Mouse (Mus musculus) yolk sac, embryonic 10.5 days (tissue): ENCODE measurements at regions not wholly inside any gene's neighbourhood (a gene's known extent, or its start where the extent isn't known, plus 50 kb on each side); places are given as distances from the start of the nearest gene placed in this dataset.

Source experiments
- DNase-seq: peaks from one replicate; pipeline ENCODE4 v3.0.0-alpha.2; 2017; ENCODE audit warnings: low spot score

GRCm38 (mm10) chr9:41566496-41566895 is 405.0 kb upstream of the Ubash3b start:
- DNase-seq: no peak

- DNase-seq: no peak
Observed at GRCm38 (mm10) chr9:41565784-41566183, 404.3 kb upstream of the Ubash3b start.

GRCm38 (mm10) chr9:41563376-41563775 is 401.9 kb upstream of the Ubash3b start:
- no peak for DNase-seq

GRCm38 (mm10) chr9:41558456-41558855 is 397.0 kb upstream of the Ubash3b start:
- DNase-seq: no peak

- DNase-seq: no peak
Observed at GRCm38 (mm10) chr9:41556888-41557287, 395.4 kb upstream of the Ubash3b start.

GRCm38 (mm10) chr9:41545776-41546175 is 384.3 kb upstream of the Ubash3b start:
- no peak for DNase-seq

GRCm38 (mm10) chr9:41542511-41542910 is 381.0 kb upstream of the Ubash3b start:
- no peak for DNase-seq

GRCm38 (mm10) chr9:41541327-41541726 is 379.8 kb upstream of the Ubash3b start:
- no peak for DNase-seq

- no peak for DNase-seq
Observed at GRCm38 (mm10) chr9:41532786-41533185, 371.3 kb upstream of the Ubash3b start.

GRCm38 (mm10) chr9:41532290-41532689 is 370.8 kb upstream of the Ubash3b start:
- no peak for DNase-seq

- no peak for DNase-seq
Observed at GRCm38 (mm10) chr9:41531596-41531995, 370.1 kb upstream of the Ubash3b start.

GRCm38 (mm10) chr9:41526126-41526525 is 364.6 kb upstream of the Ubash3b start:
- no peak for DNase-seq

- DNase-seq: no peak
Observed at GRCm38 (mm10) chr9:41525534-41525933, 364.0 kb upstream of the Ubash3b start.

- DNase-seq: no peak
Observed at GRCm38 (mm10) chr9:41524591-41524990, 363.1 kb upstream of the Ubash3b start.

- no peak for DNase-seq
Observed at GRCm38 (mm10) chr9:41523969-41524368, 362.5 kb upstream of the Ubash3b start.

GRCm38 (mm10) chr9:41522302-41522701 is 360.8 kb upstream of the Ubash3b start:
- no peak for DNase-seq

GRCm38 (mm10) chr9:41517787-41518186 is 356.3 kb upstream of the Ubash3b start:
- DNase-seq: no peak

GRCm38 (mm10) chr9:41517053-41517696 is 355.7 kb upstream of the Ubash3b start:
- DNase-seq: no peak

- DNase-seq: no peak
Observed at GRCm38 (mm10) chr9:41515192-41515591, 353.7 kb upstream of the Ubash3b start.

GRCm38 (mm10) chr9:41513701-41514100 is 352.2 kb upstream of the Ubash3b start:
- DNase-seq: no peak

- no peak for DNase-seq
Observed at GRCm38 (mm10) chr9:41509597-41509996, 348.1 kb upstream of the Ubash3b start.

GRCm38 (mm10) chr9:41508746-41509145 is 347.2 kb upstream of the Ubash3b start:
- no peak for DNase-seq

GRCm38 (mm10) chr9:41498326-41498725 is 336.8 kb upstream of the Ubash3b start:
- DNase-seq: no peak

- DNase-seq: no peak
Observed at GRCm38 (mm10) chr9:41490112-41490511, 328.6 kb upstream of the Ubash3b start.
